Mouse (Mus musculus): ENCODE results near the gene Wfdc2. TPM values are rescaled to one million over a fixed set of nuclear protein-coding genes. Genes with fewer than 3 reads are reported as not detected.
"Not testable (repeated sequence)": the region's sequence is repeated elsewhere in the genome, so short reads cannot be mapped to it uniquely, and the experiment has no call there.

The Wfdc2 gene
- polyA plus RNA-seq, 1 experiment from 2014 or later: 274 TPM

GRCm38 (mm10) chr2:164585025-164585725 lies 23.0 kb downstream of the Wfdc2 start, which contains the start of gene Wfdc6a:
TSS of gene Wfdc6a (minus strand) at chr2:164585447.
- not testable (repeated sequence) for H3K9ac ChIP-seq (replicated peaks; ENCODE audit: low read depth, low read length); H3K4me3 ChIP-seq (ENCODE audit: low read depth, low read length); ATAC-seq (ENCODE audit: insufficient number of reproducible peaks, insufficient read depth, low FRiP score, low read depth); H3K9me3 ChIP-seq (ENCODE audit: control insufficient read depth, low read depth, low read length); H3K4me1 ChIP-seq (ENCODE audit: control insufficient read depth, insufficient read depth, low read length); H3K36me3 ChIP-seq (ENCODE audit: control insufficient read depth, insufficient read depth, low read length); H3K27me3 ChIP-seq (ENCODE audit: control insufficient read depth, insufficient read depth, low read length); H3K4me2 ChIP-seq (replicated peaks; ENCODE audit: low read depth, low read length)
- peak within 1 kb of the TSS; percentile 18; the same call in 1 of the 2 replicates for H3K27ac ChIP-seq (ENCODE audit: low read length)
- 42% methylated on average over 13 of the region's 13 CpGs for whole genome bisulfite sequencing

GRCm38 (mm10) chr2:164592014-164592413 lies 29.8 kb downstream of the Wfdc2 start:
- 7% methylated on average over 4 of the region's 4 CpGs for WGBS
- Histone ChIP-seq H3K9me3 (ENCODE audit: control insufficient read depth, low read depth, low read length) (no peaks in the 10 kb centered on the region), H3K9ac (replicated peaks; ENCODE audit: low read depth, low read length) (no peak overlapping the region), H3K27ac (ENCODE audit: low read length) (no peak overlapping the region), H3K4me1 (ENCODE audit: control insufficient read depth, insufficient read depth, low read length) (no peaks in the 10 kb centered on the region), H3K4me2 (replicated peaks; ENCODE audit: low read depth, low read length) (no peak overlapping the region), H3K36me3 (ENCODE audit: control insufficient read depth, insufficient read depth, low read length) (no peaks in the 10 kb centered on the region), H3K27me3 (ENCODE audit: control insufficient read depth, insufficient read depth, low read length) (no peaks in the 10 kb centered on the region), H3K4me3 (ENCODE audit: low read depth, low read length) (no peak overlapping the region)
- peak; percentile 63; the same call in 1 of the 2 replicates for ATAC-seq (ENCODE audit: insufficient number of reproducible peaks, insufficient read depth, low FRiP score, low read depth)

GRCm38 (mm10) chr2:164593494-164593893 lies 31.3 kb downstream of the Wfdc2 start, which contains the start of gene Eppin:
TSS of gene Eppin (minus strand) at chr2:164593594.
- WGBS: 85% methylated on average over 4 of the region's 4 CpGs
- ATAC-seq (ENCODE audit: insufficient number of reproducible peaks, insufficient read depth, low FRiP score, low read depth): no peak
- H3K9me3 ChIP-seq (ENCODE audit: control insufficient read depth, low read depth, low read length): no peaks in the 10 kb centered on the region
- no peak within 1 kb of the TSS for H3K27ac ChIP-seq (ENCODE audit: low read length)
- no peaks in the 10 kb centered on the region for H3K4me1 ChIP-seq (ENCODE audit: control insufficient read depth, insufficient read depth, low read length)
- no peak within 1 kb of the TSS for H3K9ac ChIP-seq (replicated peaks; ENCODE audit: low read depth, low read length)
- no peak within 1 kb of the TSS for H3K4me3 ChIP-seq (ENCODE audit: low read depth, low read length)
- no peaks in the 10 kb centered on the region for H3K27me3 ChIP-seq (ENCODE audit: control insufficient read depth, insufficient read depth, low read length)
- no peaks in the 10 kb centered on the region for H3K36me3 ChIP-seq (ENCODE audit: control insufficient read depth, insufficient read depth, low read length)
- H3K4me2 ChIP-seq (replicated peaks; ENCODE audit: low read depth, low read length): no peak within 1 kb of the TSS

GRCm38 (mm10) chr2:164600179-164600578 lies 38.0 kb downstream of the Wfdc2 start:
- Histone ChIP-seq H3K4me3 (ENCODE audit: low read depth, low read length) (no peak overlapping the region), H3K4me2 (replicated peaks; ENCODE audit: low read depth, low read length) (no peak overlapping the region), H3K27ac (ENCODE audit: low read length) (no peak overlapping the region), H3K27me3 (ENCODE audit: control insufficient read depth, insufficient read depth, low read length) (no peaks in the 10 kb centered on the region), H3K9me3 (ENCODE audit: control insufficient read depth, low read depth, low read length) (no peaks in the 10 kb centered on the region), H3K9ac (replicated peaks; ENCODE audit: low read depth, low read length) (no peak overlapping the region), H3K4me1 (ENCODE audit: control insufficient read depth, insufficient read depth, low read length) (no peaks in the 10 kb centered on the region), H3K36me3 (ENCODE audit: control insufficient read depth, insufficient read depth, low read length) (no peaks in the 10 kb centered on the region)
- no peak for ATAC-seq (ENCODE audit: insufficient number of reproducible peaks, insufficient read depth, low FRiP score, low read depth)
- WGBS: 65% methylated on average over 3 of the region's 3 CpGs

- Histone ChIP-seq H3K36me3 (ENCODE audit: control insufficient read depth, insufficient read depth, low read length) (no peaks in the 10 kb centered on the region), H3K4me3 (ENCODE audit: low read depth, low read length) (no peak overlapping the region), H3K9me3 (ENCODE audit: control insufficient read depth, low read depth, low read length) (no peaks in the 10 kb centered on the region), H3K4me1 (ENCODE audit: control insufficient read depth, insufficient read depth, low read length) (no peaks in the 10 kb centered on the region), H3K27me3 (ENCODE audit: control insufficient read depth, insufficient read depth, low read length) (no peaks in the 10 kb centered on the region), H3K9ac (replicated peaks; ENCODE audit: low read depth, low read length) (no peak overlapping the region), H3K4me2 (replicated peaks; ENCODE audit: low read depth, low read length) (no peak overlapping the region), H3K27ac (ENCODE audit: low read length) (no peak overlapping the region)
- 88% methylated on average over 3 of the region's 3 CpGs for WGBS
- no peak for ATAC-seq (ENCODE audit: insufficient number of reproducible peaks, insufficient read depth, low FRiP score, low read depth)
These were observed 41.3 kb downstream of the Wfdc2 start for GRCm38 (mm10) chr2:164603482-164603881.

- Histone ChIP-seq H3K36me3 (ENCODE audit: control insufficient read depth, insufficient read depth, low read length) (no peaks in the 10 kb centered on the region), H3K9me3 (ENCODE audit: control insufficient read depth, low read depth, low read length) (no peaks in the 10 kb centered on the region), H3K4me3 (ENCODE audit: low read depth, low read length) (no peak overlapping the region), H3K27me3 (ENCODE audit: control insufficient read depth, insufficient read depth, low read length) (no peaks in the 10 kb centered on the region), H3K4me2 (replicated peaks; ENCODE audit: low read depth, low read length) (no peak overlapping the region), H3K9ac (replicated peaks; ENCODE audit: low read depth, low read length) (no peak overlapping the region), H3K27ac (ENCODE audit: low read length) (no peak overlapping the region), H3K4me1 (ENCODE audit: control insufficient read depth, insufficient read depth, low read length) (no peaks in the 10 kb centered on the region)
- no peak for ATAC-seq (ENCODE audit: insufficient number of reproducible peaks, insufficient read depth, low FRiP score, low read depth)
- WGBS: 89% methylated on average over 8 of the region's 8 CpGs
These were observed 42.2 kb downstream of the Wfdc2 start for GRCm38 (mm10) chr2:164604411-164604810.

GRCm38 (mm10) chr2:164608781-164609180 lies 46.6 kb downstream of the Wfdc2 start:
- H3K27me3 ChIP-seq (ENCODE audit: control insufficient read depth, insufficient read depth, low read length): no peaks in the 10 kb centered on the region

GRCm38 (mm10) chr2:164613471-164613870 lies 51.3 kb downstream of the Wfdc2 start, which contains the start of the genes Wfdc6b and Wfdc8:
TSS of gene Wfdc6b (plus strand) at chr2:164613522.
TSS of gene Wfdc8 (minus strand) at chr2:164613626.
- H3K4me2 ChIP-seq (replicated peaks; ENCODE audit: low read depth, low read length); ATAC-seq (ENCODE audit: insufficient number of reproducible peaks, insufficient read depth, low FRiP score, low read depth); H3K9me3 ChIP-seq (ENCODE audit: control insufficient read depth, low read depth, low read length); H3K4me3 ChIP-seq (ENCODE audit: low read depth, low read length); H3K36me3 ChIP-seq (ENCODE audit: control insufficient read depth, insufficient read depth, low read length); H3K4me1 ChIP-seq (ENCODE audit: control insufficient read depth, insufficient read depth, low read length); H3K27me3 ChIP-seq (ENCODE audit: control insufficient read depth, insufficient read depth, low read length); H3K9ac ChIP-seq (replicated peaks; ENCODE audit: low read depth, low read length); H3K27ac ChIP-seq (ENCODE audit: low read length): not testable (repeated sequence)
- 42% methylated on average over 8 of the region's 8 CpGs for WGBS

More at GRCm38 (mm10) chr2:164608781-164609180, 46.6 kb downstream of the Wfdc2 start:
- Histone ChIP-seq H3K9ac (replicated peaks; ENCODE audit: low read depth, low read length) (no peak overlapping the region), H3K4me2 (replicated peaks; ENCODE audit: low read depth, low read length) (no peak overlapping the region), H3K9me3 (ENCODE audit: control insufficient read depth, low read depth, low read length) (no peaks in the 10 kb centered on the region), H3K4me3 (ENCODE audit: low read depth, low read length) (no peak overlapping the region), H3K27ac (ENCODE audit: low read length) (no peak overlapping the region), H3K4me1 (ENCODE audit: control insufficient read depth, insufficient read depth, low read length) (no peaks in the 10 kb centered on the region), H3K36me3 (ENCODE audit: control insufficient read depth, insufficient read depth, low read length) (no peaks in the 10 kb centered on the region)
- 76% methylated on average over 6 of the region's 6 CpGs for WGBS
- ATAC-seq (ENCODE audit: insufficient number of reproducible peaks, insufficient read depth, low FRiP score, low read depth): no peak
